Mouse (Mus musculus) MEL (cell line): ENCODE data around the gene Zfp281. TPM values are rescaled to one million over a fixed set of nuclear protein-coding genes. Genes with fewer than 3 reads are reported as not detected.

Experiments
- DNase-seq: peaks from one replicate; pipeline ENCODE4 v3.0.0; 2011; ENCODE audit warnings: low read depth, low spot score
- H3K27ac ChIP-seq: 2 replicates; pipeline ENCODE4 v1.5.1; 2012; ENCODE audit warnings: low read depth, mild to moderate bottlenecking, control low read depth, low read length, moderate library complexity; ENCODE audit not compliant: control insufficient read depth
- H3K27me3 ChIP-seq, 2 experiments: fragments of 150-350 bp in 1 of 2; sonication (generic) in 1 of 2; 2 replicates each; pipeline ENCODE4 v1.6.1; 2012; ENCODE audit warnings: low read length in 2 of 2, mild to moderate bottlenecking in 2 of 2, improper control_type of control experiment in 1 of 2, moderate library complexity in 1 of 2; ENCODE audit not compliant: insufficient read depth in 2 of 2, control insufficient read depth in 1 of 2
- H3K36me3 ChIP-seq, 2 experiments: 2 replicates each; pipeline ENCODE4 v1.6.1; 2012 to 2014; ENCODE audit warnings: low read length in 2 of 2, improper control_type of control experiment in 1 of 2, inconsistent platforms in 1 of 2, mild to moderate bottlenecking in 1 of 2; ENCODE audit not compliant: insufficient read depth in 2 of 2, control insufficient read depth in 1 of 2
- H3K4me1 ChIP-seq, 2 experiments: fragments of 150-350 bp in 1 of 2; sonication (generic) in 1 of 2; 2 replicates each; pipeline ENCODE4 v1.6.1; 2012; ENCODE audit warnings: low read length in 2 of 2, improper control_type of control experiment in 1 of 2, mild to moderate bottlenecking in 1 of 2; ENCODE audit not compliant: insufficient read depth in 2 of 2, control insufficient read depth in 1 of 2
- H3K4me3 ChIP-seq, 2 experiments: fragments of 150-350 bp in 1 of 2; sonication (generic) in 1 of 2; 2 replicates each; pipeline ENCODE4 v1.5.1; 2012; ENCODE audit warnings: low read depth in 2 of 2, low read length in 2 of 2, mild to moderate bottlenecking in 2 of 2, moderate library complexity in 2 of 2, control low read depth in 1 of 2, improper control_type of control experiment in 1 of 2; ENCODE audit not compliant: control insufficient read depth in 1 of 2, insufficient read depth in 1 of 2
- H3K79me2 ChIP-seq: 2 replicates; pipeline ENCODE4 v1.6.1; 2012; ENCODE audit warnings: mild to moderate bottlenecking, low read length, moderate library complexity; ENCODE audit not compliant: control insufficient read depth, poor library complexity, insufficient read depth
- H3K9ac ChIP-seq: 2 replicates; pipeline ENCODE4 v1.6.1; 2012; ENCODE audit warnings: low read depth, mild to moderate bottlenecking, control low read depth, low read length, moderate library complexity; ENCODE audit not compliant: control insufficient read depth, poor library complexity, severe bottlenecking
- H3K9me3 ChIP-seq: fragments of 150-350 bp; sonication (generic); replicated peaks from 2 replicates; pipeline ENCODE4 v1.6.1; 2012; ENCODE audit warnings: mild to moderate bottlenecking, low read length, improper control_type of control experiment, moderate library complexity; ENCODE audit not compliant: insufficient read depth
- BHLHE40 ChIP-seq: IDR thresholded peaks from 2 replicates; pipeline ENCODE4 v1.6.1; 2012; ENCODE audit warnings: low read depth, mild to moderate bottlenecking, inconsistent platforms, low read length, improper control_type of control experiment, borderline replicate concordance
- CHD2 ChIP-seq: IDR thresholded peaks from 2 replicates; pipeline ENCODE4 v1.6.1; 2011; ENCODE audit warnings: low read length, improper control_type of control experiment
- CTCF ChIP-seq, 3 experiments: IDR thresholded peaks in 2 of 3; conservative IDR thresholded peaks in 1 of 3; 2 replicates each; pipeline ENCODE4 v1.5.1; 2011 to 2012; ENCODE audit warnings: low read length in 3 of 3, low read depth in 2 of 3, mild to moderate bottlenecking in 2 of 3, improper control_type of control experiment in 1 of 3, inconsistent platforms in 1 of 3, mixed read lengths in 1 of 3, moderate library complexity in 1 of 3; ENCODE audit not compliant: control insufficient read depth in 1 of 3, insufficient read depth in 1 of 3, poor library complexity in 1 of 3, severe bottlenecking in 1 of 3
- E2F4 ChIP-seq: IDR thresholded peaks from 2 replicates; pipeline ENCODE4 v1.6.1; 2011; ENCODE audit warnings: low read depth, low read length, improper control_type of control experiment, borderline replicate concordance
- EP300 ChIP-seq, 2 experiments: IDR thresholded peaks; 2 replicates each; pipeline ENCODE4 v1.6.1; 2011; ENCODE audit warnings: improper control_type of control experiment in 2 of 2, low read length in 2 of 2, low read depth in 1 of 2, mild to moderate bottlenecking in 1 of 2
- ETS1 ChIP-seq: IDR thresholded peaks from 2 replicates; pipeline ENCODE4 v1.6.1; 2012; ENCODE audit warnings: low read depth, mild to moderate bottlenecking, inconsistent platforms, low read length, improper control_type of control experiment, moderate library complexity
- GATA1 ChIP-seq: IDR thresholded peaks from 2 replicates; pipeline ENCODE4 v1.6.1; 2011; ENCODE audit warnings: low read depth, low read length, improper control_type of control experiment
- HCFC1 ChIP-seq: IDR thresholded peaks from 2 replicates; pipeline ENCODE4 v1.6.1; 2012; ENCODE audit warnings: low read depth, mild to moderate bottlenecking, inconsistent platforms, low read length, improper control_type of control experiment, moderate library complexity
- JUND ChIP-seq: IDR thresholded peaks from 2 replicates; pipeline ENCODE4 v1.6.1; 2011; ENCODE audit warnings: low read depth, mild to moderate bottlenecking, improper control_type of control experiment, low read length
- KAT2A ChIP-seq: conservative IDR thresholded peaks from 2 replicates; pipeline ENCODE4 v1.6.1; 2012; ENCODE audit warnings: low read depth, low read length, improper control_type of control experiment, inconsistent platforms
- MAX ChIP-seq: IDR thresholded peaks from 2 replicates; pipeline ENCODE4 v1.6.1; 2011; ENCODE audit warnings: low read length, improper control_type of control experiment
- MEF2A ChIP-seq: IDR thresholded peaks from 2 replicates; pipeline ENCODE4 v1.6.1; 2014; ENCODE audit warnings: low read depth, mild to moderate bottlenecking, inconsistent platforms, low read length, improper control_type of control experiment; ENCODE audit not compliant: poor library complexity, insufficient replicate concordance, severe bottlenecking; ENCODE audit errors: extremely low read depth
- MXI1 ChIP-seq: IDR thresholded peaks from 2 replicates; pipeline ENCODE4 v1.6.1; 2011; ENCODE audit warnings: mild to moderate bottlenecking, low read depth, low read length, improper control_type of control experiment
- MYB ChIP-seq: IDR thresholded peaks from 2 replicates; pipeline ENCODE4 v1.6.1; 2011; ENCODE audit warnings: mild to moderate bottlenecking, low read depth, low read length, improper control_type of control experiment
- MYC ChIP-seq: IDR thresholded peaks from 2 replicates; pipeline ENCODE4 v1.6.1; 2011; ENCODE audit warnings: low read depth, mild to moderate bottlenecking, low read length, improper control_type of control experiment, moderate library complexity
- POLR2A ChIP-seq, 2 experiments: IDR thresholded peaks; 2 replicates each; pipeline ENCODE4 v1.6.1; 2011 to 2012; ENCODE audit warnings: low read length in 2 of 2, mild to moderate bottlenecking in 2 of 2, control low read depth in 1 of 2, improper control_type of control experiment in 1 of 2, low read depth in 1 of 2, moderate library complexity in 1 of 2; ENCODE audit not compliant: control insufficient read depth in 1 of 2, insufficient read depth in 1 of 2, poor library complexity in 1 of 2
- POLR2AphosphoS2 ChIP-seq: IDR thresholded peaks from 2 replicates; pipeline ENCODE4 v1.6.1; 2011; ENCODE audit warnings: low read length, improper control_type of control experiment
- POLR2AphosphoS5 ChIP-seq: IDR thresholded peaks from 2 replicates; pipeline ENCODE4 v1.6.1; 2012; ENCODE audit warnings: low read depth, borderline replicate concordance, mild to moderate bottlenecking, inconsistent platforms, low read length, moderate library complexity, mixed read lengths
- RAD21 ChIP-seq: IDR thresholded peaks from 2 replicates; pipeline ENCODE4 v1.6.1; 2011; ENCODE audit warnings: mild to moderate bottlenecking, low read depth, low read length, improper control_type of control experiment
- RCOR1 ChIP-seq: IDR thresholded peaks from 2 replicates; pipeline ENCODE4 v1.6.1; 2012; ENCODE audit warnings: low read depth, mild to moderate bottlenecking, inconsistent platforms, low read length, improper control_type of control experiment
- SIN3A ChIP-seq: IDR thresholded peaks from 2 replicates; pipeline ENCODE4 v1.6.1; 2012; ENCODE audit warnings: low read length, improper control_type of control experiment, inconsistent platforms
- SMC3 ChIP-seq: IDR thresholded peaks from 2 replicates; pipeline ENCODE4 v1.6.1; 2011; ENCODE audit warnings: low read depth, low read length, improper control_type of control experiment
- TAL1 ChIP-seq: IDR thresholded peaks from 2 replicates; pipeline ENCODE4 v1.6.1; 2012; ENCODE audit warnings: mild to moderate bottlenecking, inconsistent platforms, low read length, moderate library complexity, mixed read lengths
- TBP ChIP-seq: IDR thresholded peaks from 2 replicates; pipeline ENCODE4 v1.8.0; 2011; ENCODE audit warnings: low read depth, low read length, improper control_type of control experiment
- UBTF ChIP-seq: IDR thresholded peaks from 2 replicates; pipeline ENCODE4 v1.6.1; 2012; ENCODE audit warnings: low read depth, mild to moderate bottlenecking, inconsistent platforms, low read length, improper control_type of control experiment, moderate library complexity, borderline replicate concordance; ENCODE audit not compliant: insufficient read depth
- USF1 ChIP-seq: IDR thresholded peaks from 2 replicates; pipeline ENCODE4 v1.6.1; 2014; ENCODE audit warnings: low read depth, mild to moderate bottlenecking, inconsistent platforms, low read length, improper control_type of control experiment, moderate library complexity
- USF2 ChIP-seq, 2 experiments: IDR thresholded peaks; 2 replicates each; pipeline ENCODE4 v1.6.1; 2011 to 2012; ENCODE audit warnings: improper control_type of control experiment in 2 of 2, low read length in 2 of 2, borderline replicate concordance in 1 of 2, inconsistent platforms in 1 of 2, low read depth in 1 of 2, mild to moderate bottlenecking in 1 of 2; ENCODE audit not compliant: insufficient read depth in 1 of 2
- ZNF384 ChIP-seq: IDR thresholded peaks from 2 replicates; pipeline ENCODE4 v1.6.1; 2012; ENCODE audit warnings: low read depth, mild to moderate bottlenecking, inconsistent platforms, low read length, improper control_type of control experiment
- polyA plus RNA-seq, 2 experiments: library from polyadenylated mRNA; stranded (reverse) in 1 of 2; unstranded in 1 of 2; fragments of >175 nt in 1 of 2; fragments of >200 nt in 1 of 2; gene quantifications; 2 replicates each; pipeline versions ENCODE4 v1.2.1 to v1.2.4; 2012; ENCODE audit warnings: low replicate concordance in 2 of 2, low read depth in 1 of 2; ENCODE audit not compliant: insufficient read length in 2 of 2, insufficient read depth in 1 of 2, missing spikeins in 1 of 2
- total RNA-seq: library from RNA; depleted of rRNA; stranded (reverse); fragments of 300-350 nt; gene quantifications from 2 replicates; pipeline ENCODE4 v1.2.3, GENCODE M21; 2012

Zfp281 gene
- total and polyA plus RNA-seq, 3 experiments = 10.5 to 12.4 TPM; not detected in 1

GRCm38 (mm10) chr1:136579360-136579759 is 45.3 kb upstream of the Zfp281 start (continued):
- TF ChIP-seq POLR2A (IDR thresholded peaks at IDR 0.05; ENCODE audit: control insufficient read depth in 1 of 2, insufficient read depth in 1 of 2, low read depth in 1 of 2, low read length in 2 of 2, poor library complexity in 1 of 2) (peak; percentile 32 to 33; a peak in 2 of 4 replicates), SMC3 (no peak)
- TF ChIP-seq, all 39 proteins: peak for 16

GRCm38 (mm10) chr1:136580266-136580665 is 44.4 kb upstream of the Zfp281 start:
- H3K9ac ChIP-seq = peak overlapping the region; percentile 63
- peak overlapping the region; percentile 32 to 65 for H3K4me3 ChIP-seq
- peak; percentile 69 for DNase-seq
- peak overlapping the region; percentile 77 for H3K27ac ChIP-seq
- peaks cover 0 to 20% of the 10 kb centered on the region in 2 experiments; a peak in 2 of 4 replicates for H3K36me3 ChIP-seq
- no peak for TF ChIP-seq E2F4
- TF ChIP-seq GATA1 = no peak
- TF ChIP-seq POLR2AphosphoS5 = no peak
- TF ChIP-seq POLR2AphosphoS2 = no peak
- TF ChIP-seq MYC = no peak
- no peak for TF ChIP-seq CTCF (IDR thresholded peaks at IDR 0.05 in 2 of 3, conservative IDR thresholded peaks at IDR 0.05 in 1 of 3; ENCODE audit: control insufficient read depth in 1 of 3, insufficient read depth in 1 of 3, low read depth in 2 of 3, low read length in 3 of 3, poor library complexity in 1 of 3, severe bottlenecking in 1 of 3)
- TF ChIP-seq SMC3 = no peak
- peak; percentile 46; the same call in 1 of the 2 replicates for TF ChIP-seq RCOR1
- TF ChIP-seq JUND = no peak
- no peak for TF ChIP-seq USF1
- 0 out of 2 replicates have a peak, but pooled peaks have one; percentile 6 for TF ChIP-seq BHLHE40
- no peak for TF ChIP-seq MAX
- no peak for TF ChIP-seq HCFC1
- TF ChIP-seq TBP = no peak
- TF ChIP-seq EP300 (IDR thresholded peaks at IDR 0.05; ENCODE audit: low read depth in 1 of 2, low read length in 2 of 2) = no peak
- no peaks in the 10 kb centered on the region for H3K9me3 ChIP-seq
- H3K4me1 ChIP-seq = peaks cover 9 to 26% of the 10 kb centered on the region in 2 experiments
- H3K27me3 ChIP-seq = no peaks in the 10 kb centered on the region
- H3K79me2 ChIP-seq = no peaks in the 10 kb centered on the region

GRCm38 (mm10) chr1:136581841-136582240 is 42.9 kb upstream of the Zfp281 start:
- Histone ChIP-seq H3K79me2 (no peaks in the 10 kb centered on the region), H3K36me3 (peaks cover 0 to 20% of the 10 kb centered on the region in 2 experiments; a peak in 2 of 4 replicates), H3K4me1 (peaks cover 9 to 26% of the 10 kb centered on the region in 2 experiments), H3K9me3 (no peaks in the 10 kb centered on the region), H3K27me3 (no peaks in the 10 kb centered on the region), H3K9ac (no peak overlapping the region), H3K4me3 (no peak overlapping the region), H3K27ac (peak overlapping the region; percentile 30; the same call in 1 of the 2 replicates)
- peak; percentile 57 for DNase-seq
- TF ChIP-seq POLR2A (IDR thresholded peaks at IDR 0.05; ENCODE audit: control insufficient read depth in 1 of 2, insufficient read depth in 1 of 2, low read depth in 1 of 2, low read length in 2 of 2, poor library complexity in 1 of 2) (no peak), UBTF (no peak), TBP (peak; percentile 83), CHD2 (no peak), RAD21 (no peak), MEF2A (peak; percentile 99; the same call in 1 of the 2 replicates), EP300 (IDR thresholded peaks at IDR 0.05; ENCODE audit: low read depth in 1 of 2, low read length in 2 of 2) (peak in 1 of 2 experiments; percentile 47; a peak in 2 of 4 replicates), MYB (no peak), TAL1 (no peak), SIN3A (no peak), USF2 (IDR thresholded peaks at IDR 0.05; ENCODE audit: borderline replicate concordance in 1 of 2, insufficient read depth in 1 of 2, low read depth in 1 of 2, low read length in 2 of 2) (no peak), RCOR1 (no peak), JUND (no peak), MXI1 (peak; percentile 41; the same call in 1 of the 2 replicates), KAT2A (no peak), POLR2AphosphoS5 (no peak), ZNF384 (no peak), ETS1 (peak; percentile 81), BHLHE40 (peak; percentile 86), USF1 (no peak), POLR2AphosphoS2 (no peak)
